Mouse (Mus musculus) stomach, postnatal 0 days (tissue): Measurements from ENCODE around the gene Mt3. TPM values are rescaled to one million over a fixed set of nuclear protein-coding genes. Genes with fewer than 3 reads are reported as not detected.
"Not testable (repeated sequence)": the region's sequence is repeated elsewhere in the genome, so short reads cannot be mapped to it uniquely, and the experiment has no call there.

Experiments
- ATAC-seq: fragments of 200-750 bp; cut with Nextera tagmentation; 2 replicates; pipeline ENCODE4 v1.8.0; 2017; ENCODE audit not compliant: low FRiP score, low TSS enrichment
- DNase-seq: peaks from one replicate; pipeline ENCODE4 v3.0.0-alpha.2; 2016; ENCODE audit warnings: low spot score
- H3K27ac ChIP-seq: fragments of 300-500 bp; sonication (generic); replicated peaks from 2 replicates; pipeline ENCODE4 v1.5.1; 2014; ENCODE audit warnings: mild to moderate bottlenecking, control low read depth
- H3K27me3 ChIP-seq: fragments of 300-500 bp; sonication (generic); 2 replicates; pipeline ENCODE4 v1.6.1; 2014; ENCODE audit warnings: low read length; ENCODE audit not compliant: control insufficient read depth, insufficient read depth
- H3K36me3 ChIP-seq: fragments of 300-500 bp; sonication (generic); 2 replicates; pipeline ENCODE4 v1.6.1; 2014; ENCODE audit warnings: low read length, mixed read lengths; ENCODE audit not compliant: control insufficient read depth, insufficient read depth
- H3K4me1 ChIP-seq: fragments of 300-500 bp; sonication (generic); replicated peaks from 2 replicates; pipeline ENCODE4 v1.6.1; 2014; ENCODE audit warnings: antibody characterized with exemption; ENCODE audit not compliant: control insufficient read depth, insufficient read depth
- H3K4me2 ChIP-seq: fragments of 300-500 bp; sonication (generic); replicated peaks from 2 replicates; pipeline ENCODE4 v1.6.1; 2014; ENCODE audit warnings: low read depth, mild to moderate bottlenecking, control low read depth, moderate library complexity
- H3K4me3 ChIP-seq: fragments of 300-500 bp; sonication (generic); 2 replicates; pipeline ENCODE4 v1.5.1; 2014; ENCODE audit warnings: low read depth, low read length, control low read depth
- H3K9ac ChIP-seq: fragments of 300-500 bp; sonication (generic); 2 replicates; pipeline ENCODE4 v1.6.1; 2014; ENCODE audit warnings: mild to moderate bottlenecking, low read length, control low read depth, mixed read lengths
- H3K9me3 ChIP-seq: fragments of 300-500 bp; sonication (generic); 2 replicates; pipeline ENCODE4 v1.6.1; 2016; ENCODE audit warnings: low read length; ENCODE audit not compliant: control insufficient read depth
- CTCF ChIP-seq: IDR thresholded peaks from 2 replicates; pipeline ENCODE4 v1.5.1; 2016; ENCODE audit warnings: antibody characterized with exemption, low read depth, mild to moderate bottlenecking, moderate library complexity
- EP300 ChIP-seq: optimal IDR thresholded peaks from 2 replicates; pipeline ENCODE3; 2016; ENCODE audit warnings: antibody characterized with exemption
- WGBS: fragments of 180-500 bp; shearing (Covaris S2); extraction: QIAGEN DNeasy Blood & Tissue Kit; methylation state at CpG from one replicate; pipeline ENCODE4 v1.1.7; 2014; 5-methylcytosine and 5-hydroxymethylcytosine counted together
- polyA plus RNA-seq: library from polyadenylated mRNA; unstranded; fragments of >200 nt; fragmentation: Nextera tagmentation; extraction: Ambion mirVana; gene quantifications from 2 replicates; pipeline ENCODE4 v1.2.1, GENCODE M21; 2015

Gene Mt3
- polyA plus RNA-seq, 1 experiment from 2014 or later: 5.3 TPM

DNA sequence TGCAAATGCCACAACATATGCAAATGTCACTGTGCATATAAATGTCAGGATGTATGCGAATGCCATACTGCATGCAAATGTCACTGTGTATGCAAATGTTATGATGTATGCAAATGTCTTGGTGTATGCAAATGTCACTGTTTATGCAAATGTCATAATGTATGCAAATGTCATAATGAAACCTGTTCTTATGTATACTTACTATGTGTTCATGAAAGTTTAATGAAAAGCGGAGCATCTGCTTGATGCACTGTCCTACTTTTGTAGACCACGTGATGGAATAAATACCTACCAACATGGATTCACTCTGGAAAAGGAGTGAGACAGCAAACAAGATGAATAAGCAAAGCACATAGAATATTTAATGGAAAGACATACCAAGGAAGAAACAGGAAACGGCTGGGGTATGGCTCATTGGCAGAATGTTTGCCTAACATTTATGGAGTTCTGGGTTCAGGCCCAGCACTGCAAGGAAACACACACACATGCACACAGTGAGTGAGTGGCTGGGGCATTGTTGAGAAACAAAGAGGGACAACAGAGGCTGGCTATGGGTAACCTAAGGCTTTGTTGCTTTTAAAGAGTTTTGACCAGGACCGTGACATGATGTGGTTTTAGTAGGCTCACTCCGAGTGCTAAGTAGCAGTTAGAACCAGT lies 23.1 kb upstream of the Mt3 start:
- H3K4me1 ChIP-seq: no peaks in the 10 kb centered on the region
- TF ChIP-seq EP300 (no peak), CTCF (no peak)
- H3K36me3 ChIP-seq: no peaks in the 10 kb centered on the region
- no peak overlapping the region for H3K27ac ChIP-seq
- WGBS: 72% methylated on average over 6 of the region's 6 CpGs
- no peaks in the 10 kb centered on the region for H3K9me3 ChIP-seq
- H3K27me3 ChIP-seq: no peaks in the 10 kb centered on the region
- H3K4me3 ChIP-seq: no peak overlapping the region
- H3K4me2 ChIP-seq: no peak overlapping the region
- H3K9ac ChIP-seq: no peak overlapping the region
- DNase-seq (no peak), ATAC-seq (no peak)

DNA sequence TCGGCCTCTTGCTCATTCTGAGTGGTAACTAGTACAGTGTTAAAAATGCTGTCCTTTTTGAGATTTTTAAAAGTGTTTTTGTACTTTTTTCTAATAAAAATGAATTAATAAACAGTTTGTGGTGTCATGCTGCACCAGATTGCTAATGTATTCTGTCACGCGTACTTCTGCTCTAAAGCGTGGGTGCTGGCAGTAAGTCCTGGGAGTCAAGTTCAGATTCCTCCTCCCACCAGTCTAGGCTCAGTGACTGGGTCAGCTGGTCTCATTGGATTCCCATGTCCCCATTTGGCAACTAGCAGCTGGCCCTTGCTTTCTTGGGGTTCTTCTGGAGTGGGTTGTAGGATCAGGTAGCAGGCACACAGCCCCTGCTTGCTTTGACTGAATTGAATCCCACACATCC lies 22.3 kb upstream of the Mt3 start:
- Histone ChIP-seq H3K36me3 (no peaks in the 10 kb centered on the region), H3K27ac (no peak overlapping the region), H3K9ac (no peak overlapping the region), H3K4me2 (no peak overlapping the region), H3K4me1 (no peaks in the 10 kb centered on the region), H3K27me3 (no peaks in the 10 kb centered on the region), H3K4me3 (no peak overlapping the region), H3K9me3 (no peaks in the 10 kb centered on the region)
- no peak for DNase-seq
- no peak for ATAC-seq
- TF ChIP-seq EP300 (no peak), CTCF (no peak)
- 92% methylated on average over 4 of the region's 4 CpGs for WGBS

DNA sequence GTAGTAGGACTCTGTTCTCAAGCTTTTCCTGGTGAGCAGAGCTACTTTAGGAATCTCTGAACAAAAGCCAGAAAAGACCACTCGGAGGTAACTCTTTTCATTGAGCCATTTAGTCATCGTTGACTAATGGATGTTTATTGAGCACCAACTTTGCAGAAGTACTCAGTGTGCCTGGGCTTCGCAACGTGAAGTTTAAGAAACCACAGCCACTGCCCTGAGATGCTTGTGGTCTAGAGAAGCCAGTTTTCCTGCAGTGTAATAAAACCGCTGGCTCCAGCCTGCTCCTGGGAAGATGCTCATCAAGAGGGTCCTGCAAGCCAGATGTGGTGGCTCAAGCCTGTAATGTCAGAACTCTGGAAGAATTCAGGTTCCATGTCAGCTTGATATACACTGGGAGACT lies 20.3 kb upstream of the Mt3 start:
- ATAC-seq: no peak

DNA sequence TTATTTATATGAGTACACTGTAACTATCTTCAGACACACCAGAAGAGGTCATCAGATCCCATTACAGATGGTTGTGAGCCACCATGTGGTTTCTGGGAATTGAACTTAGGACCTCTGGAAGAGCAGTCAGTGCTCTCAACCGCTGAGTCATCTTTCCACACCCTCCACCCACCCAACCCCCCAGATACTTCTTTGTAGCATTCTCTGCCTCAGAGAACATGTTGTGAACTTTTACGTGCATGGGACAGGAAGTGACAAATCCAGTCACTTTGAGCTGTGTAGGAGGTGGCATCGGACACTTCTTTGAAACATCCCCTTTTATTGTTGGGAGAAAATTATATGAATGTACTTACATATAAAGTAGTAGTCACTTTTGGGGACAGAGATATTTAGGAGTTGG lies 17.8 kb upstream of the Mt3 start:
- WGBS: 34% methylated on average over 3 of the region's 3 CpGs
- H3K9me3 ChIP-seq, H3K4me2 ChIP-seq, DNase-seq, H3K9ac ChIP-seq, H3K36me3 ChIP-seq, H3K27me3 ChIP-seq, H3K4me3 ChIP-seq, H3K4me1 ChIP-seq, H3K27ac ChIP-seq, ATAC-seq: not testable (repeated sequence)

More for the DNA sequence above, 20.3 kb upstream of the Mt3 start:
- no peak for DNase-seq
- no peaks in the 10 kb centered on the region for H3K36me3 ChIP-seq
- H3K4me2 ChIP-seq: no peak overlapping the region
- no peak overlapping the region for H3K9ac ChIP-seq
- H3K27me3 ChIP-seq: no peaks in the 10 kb centered on the region
- no peaks in the 10 kb centered on the region for H3K4me1 ChIP-seq
- no peak overlapping the region for H3K27ac ChIP-seq
- H3K9me3 ChIP-seq: no peaks in the 10 kb centered on the region
- no peak for TF ChIP-seq CTCF
- no peak for TF ChIP-seq EP300
- WGBS: 61% methylated on average over 5 of the region's 5 CpGs
- no peak overlapping the region for H3K4me3 ChIP-seq

DNA sequence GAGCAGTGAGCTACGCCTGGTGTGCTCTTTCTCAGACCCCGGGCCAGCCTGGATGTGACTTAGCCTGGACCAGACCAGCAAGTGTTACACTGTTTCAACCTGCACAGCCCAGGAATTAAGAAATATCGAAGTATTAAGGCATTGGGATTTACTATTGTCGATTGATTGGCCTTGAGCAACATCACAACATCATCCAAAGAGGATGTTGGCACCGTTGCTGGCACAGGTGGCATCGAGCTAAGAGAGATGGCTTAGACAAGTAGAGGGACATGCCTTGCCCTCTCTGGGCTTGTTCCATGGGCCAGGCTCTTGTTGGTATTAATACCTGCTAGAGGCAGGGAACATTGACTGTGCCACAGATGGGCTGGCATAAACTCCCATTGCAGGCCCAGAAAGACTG lies 16.9 kb upstream of the Mt3 start:
- no peaks in the 10 kb centered on the region for H3K36me3 ChIP-seq
- no peak for DNase-seq
- no peak overlapping the region for H3K4me3 ChIP-seq
- H3K4me2 ChIP-seq: no peak overlapping the region
- H3K9ac ChIP-seq: no peak overlapping the region
- H3K4me1 ChIP-seq: no peaks in the 10 kb centered on the region
- 81% methylated on average over 6 of the region's 6 CpGs for WGBS
- no peak overlapping the region for H3K27ac ChIP-seq
- H3K9me3 ChIP-seq: no peaks in the 10 kb centered on the region
- no peaks in the 10 kb centered on the region for H3K27me3 ChIP-seq
- no peak for ATAC-seq
- TF ChIP-seq EP300: no peak
- TF ChIP-seq CTCF: no peak

DNA sequence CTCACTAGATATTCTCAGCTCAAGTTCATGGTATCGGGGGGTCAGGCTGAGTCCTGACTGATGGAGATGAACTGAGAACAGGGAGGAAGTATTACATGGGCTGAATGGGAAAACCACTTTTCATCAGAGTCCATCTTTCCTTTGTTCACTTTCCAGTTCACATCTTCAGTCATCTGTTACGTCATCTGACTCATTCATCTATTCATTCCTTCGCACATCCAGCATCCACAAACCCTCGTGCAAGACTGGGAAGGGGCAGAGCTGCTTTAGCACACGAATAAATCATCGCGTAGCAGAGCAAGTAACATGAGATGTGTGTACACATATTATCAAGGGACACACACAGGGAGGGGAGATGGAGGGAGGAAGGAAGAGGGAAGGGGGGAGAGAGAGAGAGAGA lies 16.2 kb upstream of the Mt3 start:
- no peak for TF ChIP-seq CTCF
- no peak for TF ChIP-seq EP300
- Histone ChIP-seq H3K27ac (no peak overlapping the region), H3K4me1 (no peaks in the 10 kb centered on the region), H3K27me3 (no peaks in the 10 kb centered on the region), H3K9me3 (no peaks in the 10 kb centered on the region), H3K4me3 (no peak overlapping the region), H3K4me2 (no peak overlapping the region), H3K36me3 (no peaks in the 10 kb centered on the region), H3K9ac (no peak overlapping the region)
- WGBS: 53% methylated on average over 7 of the region's 7 CpGs
- ATAC-seq (no peak), DNase-seq (no peak)
